Mouse (Mus musculus) testis, postnatal 14 days (tissue): Measurements from ENCODE around the gene Gm15517.
"Not testable (repeated sequence)": the region's sequence is repeated elsewhere in the genome, so short reads cannot be mapped to it uniquely, and the experiment has no call there.

Experiments used
- DNase-seq: peaks from one replicate; pipeline ENCODE4 v3.0.0; 2021; ENCODE audit warnings: low spot score

Gene Gm15517

DNA sequence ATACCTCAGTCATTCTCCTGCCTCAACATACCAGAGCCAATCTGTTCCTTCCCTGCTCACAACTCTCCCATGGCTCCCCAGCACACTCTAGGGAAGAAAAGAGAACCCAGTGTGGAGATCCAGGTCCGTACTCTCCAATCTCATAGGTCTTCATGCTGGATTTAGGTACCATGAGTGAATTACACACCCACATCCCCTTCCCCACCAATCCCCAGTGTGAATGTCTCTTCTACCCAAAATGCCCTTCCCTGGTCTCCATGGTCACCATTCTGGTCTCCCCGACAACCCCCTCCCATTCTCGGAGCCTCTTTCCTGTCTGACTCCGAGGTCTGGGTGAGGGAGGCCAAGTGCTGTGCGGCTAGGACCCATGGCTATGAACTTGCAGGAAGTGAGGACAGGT, at the start of gene Gm15517:
Gene Gm15517, plus strand, starts transcription at position 301 of the 400 bp plus-strand sequence.
- no peak for DNase-seq

DNA sequence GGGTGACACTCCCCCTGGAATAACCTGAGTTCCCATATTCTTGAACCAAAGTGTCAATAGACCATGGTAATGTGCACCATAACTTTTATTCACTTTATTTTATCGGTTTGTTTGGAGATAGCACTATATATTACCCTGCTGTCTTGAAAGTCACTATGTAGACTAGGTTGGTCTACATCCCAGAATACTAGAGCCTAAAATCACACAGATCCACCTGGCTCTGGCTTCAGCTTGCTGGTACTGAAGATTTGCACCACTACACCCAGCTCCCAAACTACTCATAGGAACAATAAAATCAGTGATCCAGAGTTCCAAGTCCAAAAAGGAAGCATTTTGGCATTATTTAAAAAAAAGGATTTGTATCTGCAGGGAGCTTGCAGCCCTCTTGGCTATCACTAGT, 45.6 kb upstream of the Gm15517 start, which contains the start of gene Klk1b5:
Gene Klk1b5, plus strand, starts transcription at position 301 of the 400 bp plus-strand sequence.
- DNase-seq = no peak

DNA sequence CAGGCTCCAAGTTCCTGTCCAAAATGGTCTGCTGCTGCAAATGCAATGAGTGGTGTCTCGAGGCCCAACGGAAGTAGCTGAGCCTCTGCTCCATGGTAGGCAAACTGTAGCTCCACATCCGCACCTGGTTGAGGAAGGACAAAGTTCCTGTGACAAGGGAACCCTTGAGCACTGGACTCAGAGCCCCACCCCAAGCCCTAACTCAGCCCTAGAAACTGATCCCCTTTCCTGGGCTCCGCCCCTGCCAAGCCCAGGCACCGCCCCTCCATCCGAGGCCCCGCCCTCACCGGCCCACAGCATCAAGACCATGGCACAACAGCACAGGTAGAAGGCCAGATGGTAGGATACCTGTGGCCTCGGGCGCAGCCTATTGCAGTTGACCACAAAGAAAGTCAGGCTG, 39.6 kb upstream of the Gm15517 start:
- not testable (repeated sequence) for DNase-seq

DNA sequence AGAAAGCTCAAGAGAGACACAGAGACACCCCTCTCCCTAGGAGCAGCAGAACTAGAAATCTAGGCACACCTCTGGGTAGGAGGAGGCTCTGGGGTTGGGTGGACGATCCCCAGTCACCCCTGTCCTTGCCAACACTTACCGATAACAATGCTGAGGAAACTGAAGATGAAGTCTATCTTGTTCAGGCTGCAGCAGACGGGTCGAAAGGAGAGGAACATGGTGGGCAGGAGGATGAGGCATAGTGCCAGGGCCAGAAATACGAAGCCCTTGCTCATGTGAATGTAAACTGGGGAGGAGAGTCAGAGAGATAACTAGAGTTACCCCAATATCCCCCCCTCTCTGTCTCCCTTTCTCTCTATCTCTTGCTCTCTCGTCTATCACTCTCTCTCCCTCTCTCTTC, 38.9 kb upstream of the Gm15517 start:
- DNase-seq = not testable (repeated sequence)

DNA sequence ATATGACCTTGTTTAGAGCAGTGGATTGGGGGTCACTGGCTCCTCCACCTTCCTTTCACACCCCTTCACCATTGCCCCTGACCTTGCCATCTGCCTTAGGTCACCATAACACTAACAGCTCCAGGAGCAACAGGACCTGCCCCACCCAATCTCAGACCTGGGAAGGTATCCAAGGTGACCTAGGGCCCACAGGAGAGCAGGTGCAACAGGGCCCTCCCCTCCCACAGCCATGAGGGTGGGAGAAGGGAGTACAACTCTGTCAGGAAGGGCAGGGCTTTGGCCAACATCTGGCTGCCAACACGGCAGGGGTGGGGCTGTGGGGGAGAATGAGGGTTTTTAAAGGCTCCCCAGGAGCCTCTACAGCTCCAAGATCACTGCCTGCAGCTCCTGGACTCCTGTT, 36.2 kb upstream of the Gm15517 start, which contains the start of gene Klk1:
Gene Klk1, plus strand, starts transcription at position 285 of the 400 bp plus-strand sequence.
- no peak for DNase-seq

DNA sequence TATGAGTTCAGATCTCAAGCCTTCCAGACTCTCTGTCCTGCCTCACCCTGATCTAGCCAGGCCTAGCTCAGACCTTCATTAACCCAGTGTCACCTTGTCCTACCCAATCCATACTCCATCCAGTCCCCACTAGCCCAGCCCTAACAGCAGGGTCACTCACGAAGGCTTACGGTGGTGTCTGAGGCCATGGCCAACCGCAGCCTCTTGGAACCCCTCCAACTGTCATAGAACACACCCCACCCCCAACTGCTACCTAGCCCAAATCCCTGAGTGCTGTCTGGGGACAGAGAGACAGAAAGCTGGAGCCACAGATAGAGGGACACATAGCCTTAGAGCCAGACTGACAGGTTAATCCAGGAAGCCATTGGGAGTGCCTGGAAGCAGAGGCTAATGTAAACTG, 25.3 kb upstream of the Gm15517 start, which contains the start of gene Gm36864:
Gene Gm36864, plus strand, starts transcription at position 269 of the 400 bp plus-strand sequence.
- no peak for DNase-seq

DNA sequence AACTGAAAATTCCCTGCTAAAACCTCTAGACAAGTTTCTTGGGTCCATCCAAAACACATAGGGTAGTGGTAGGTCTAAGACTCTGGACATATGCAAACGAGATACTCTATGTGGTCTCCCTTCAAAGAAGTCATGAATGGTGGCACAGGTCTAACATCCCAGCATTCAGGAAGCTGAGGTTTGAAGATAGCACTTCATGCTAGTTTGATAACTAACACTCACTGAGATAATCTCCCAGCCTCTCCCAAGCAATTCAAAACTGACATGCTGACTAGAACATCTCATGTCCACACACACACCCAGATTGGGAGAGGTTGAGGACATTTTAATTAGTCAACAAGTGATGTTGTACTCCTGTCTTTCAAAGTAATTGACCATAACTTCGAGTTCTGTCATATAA, 21.3 kb upstream of the Gm15517 start:
- no peak for DNase-seq

DNA sequence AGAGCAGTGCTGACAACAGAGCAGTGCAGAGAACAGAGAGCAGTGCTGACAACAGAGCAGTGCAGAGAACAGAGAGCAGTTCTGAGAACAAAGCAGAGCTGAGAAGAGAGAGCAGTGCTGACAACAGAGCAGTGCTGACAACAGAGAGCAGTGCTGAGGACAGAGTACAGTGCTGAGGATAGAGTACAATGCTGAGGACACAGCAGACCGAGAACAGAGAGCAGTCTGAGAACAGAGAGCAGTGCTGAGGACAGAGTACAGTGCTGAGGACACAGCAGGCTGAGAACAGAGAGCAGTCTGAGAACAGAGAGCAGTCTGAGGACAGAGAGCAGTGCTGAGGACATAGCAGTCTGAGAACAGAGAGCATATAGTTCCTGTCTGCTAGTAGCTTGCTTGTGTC, 20.5 kb upstream of the Gm15517 start:
- DNase-seq = no peak

DNA sequence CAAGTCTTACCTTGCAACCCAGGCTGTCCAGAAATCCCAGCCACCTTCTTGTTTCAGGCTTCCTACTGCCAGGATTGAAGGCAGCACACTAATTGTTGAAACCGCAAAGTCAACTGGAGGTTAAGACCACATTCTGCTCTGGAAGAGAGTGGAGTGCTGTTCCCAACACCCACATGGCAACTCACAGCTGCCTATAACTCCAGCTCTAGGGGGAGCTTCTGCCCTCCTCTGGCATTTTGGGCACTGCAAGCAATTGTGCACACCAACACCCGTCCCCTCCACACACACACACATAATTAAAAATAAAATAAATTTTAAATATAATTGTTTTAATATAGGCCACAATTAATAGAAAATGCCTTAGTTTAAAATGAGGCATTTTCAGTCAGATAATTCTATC, 20.1 kb upstream of the Gm15517 start:
- DNase-seq = no peak

DNA sequence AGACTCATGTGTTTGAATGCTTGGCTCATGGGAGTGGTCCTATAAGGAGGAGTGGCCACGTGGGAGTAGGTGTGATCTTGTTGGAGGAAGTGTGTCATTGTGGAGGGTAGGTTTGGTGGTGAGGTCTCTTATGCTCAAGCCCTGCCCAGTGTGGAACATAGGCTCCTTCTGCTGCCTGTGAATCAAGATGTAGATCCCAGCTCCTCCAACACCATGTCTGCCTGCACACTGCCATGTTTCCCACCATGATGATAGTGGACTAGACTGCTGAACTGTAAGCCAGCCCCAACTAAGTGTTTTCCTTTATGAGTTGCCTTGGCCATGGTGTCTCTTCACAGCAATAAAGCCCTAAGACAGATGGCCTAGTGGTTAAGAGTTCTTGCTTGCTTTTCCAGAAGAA, 17.2 kb upstream of the Gm15517 start:
- no peak for DNase-seq

DNA sequence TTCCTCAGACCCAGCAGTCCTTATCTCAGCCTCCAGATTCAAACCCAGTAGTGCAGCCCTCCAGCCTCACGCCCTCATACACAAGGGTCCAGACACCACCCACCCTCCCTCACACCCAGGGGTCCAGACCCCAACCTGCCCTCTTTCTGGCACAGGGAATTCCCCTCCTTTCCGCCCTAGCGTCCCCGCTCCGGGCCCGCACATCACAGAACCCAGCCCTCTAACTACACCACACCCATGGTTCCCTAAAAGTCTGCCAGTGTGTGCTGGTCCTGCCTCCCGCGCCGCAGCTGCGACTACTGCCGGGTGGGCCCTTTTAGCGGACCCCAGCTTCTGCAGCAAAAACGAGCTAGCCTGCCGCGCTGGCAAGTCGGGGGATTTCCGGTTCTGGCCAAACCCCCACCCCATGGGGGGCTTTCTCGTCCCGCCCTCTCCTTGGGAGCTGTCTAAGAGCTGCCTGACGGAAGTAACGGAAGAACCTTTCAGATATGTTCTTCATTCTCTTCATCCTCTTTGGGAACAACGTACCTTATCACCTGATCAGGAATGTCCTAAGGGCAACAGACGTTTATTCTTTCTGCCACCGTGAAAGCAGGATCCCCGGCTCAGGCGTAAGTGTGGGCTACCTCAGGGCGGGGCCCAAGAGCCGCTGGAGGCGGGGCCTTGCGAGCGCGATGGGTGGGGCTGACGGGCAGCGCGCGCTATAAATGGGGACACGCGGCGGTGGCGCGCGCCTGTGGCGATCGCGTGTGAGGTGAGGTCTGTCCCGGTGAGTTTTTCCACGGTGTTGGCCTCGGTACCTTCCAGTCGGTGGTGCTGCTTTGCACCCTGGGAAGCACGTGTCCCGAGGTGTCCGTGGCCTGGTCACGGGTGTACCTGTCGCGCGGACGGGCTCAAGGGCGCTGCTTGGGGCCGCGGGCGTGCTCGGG, 14.9 kb upstream of the Gm15517 start, which contains the start of the genes 1700028J19Rik and 2410002F23Rik:
Gene 1700028J19Rik, minus strand, starts transcription at position 641 of the 929 bp plus-strand sequence.
Gene 2410002F23Rik, plus strand, starts transcription at position 668 of the 929 bp plus-strand sequence.
- peak; percentile 91 for DNase-seq

DNA sequence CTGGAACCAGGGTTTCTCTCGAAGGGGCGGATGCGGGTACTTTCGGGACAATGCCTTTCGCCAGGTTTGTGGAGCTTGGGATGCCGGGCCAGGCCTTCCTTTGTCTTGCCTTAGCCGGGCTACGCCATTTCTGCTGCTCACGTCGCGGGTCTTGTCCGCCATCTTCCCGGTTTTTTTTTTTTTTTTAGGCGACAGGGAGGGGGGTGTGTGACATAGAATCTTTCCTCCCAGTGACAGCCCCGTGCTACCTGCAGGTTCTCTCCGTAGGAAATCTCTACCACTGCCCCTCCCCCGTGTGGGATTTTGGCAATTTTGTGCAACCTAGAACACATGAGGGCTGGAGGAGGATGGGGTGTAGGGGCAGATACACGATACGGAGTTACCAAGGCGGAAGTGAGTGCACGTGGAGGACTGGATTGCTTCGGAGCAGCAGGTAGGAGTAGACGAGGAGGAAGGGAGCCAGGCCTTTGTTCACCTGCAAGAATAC, 14.2 kb upstream of the Gm15517 start:
- DNase-seq = peak; percentile 73

DNA sequence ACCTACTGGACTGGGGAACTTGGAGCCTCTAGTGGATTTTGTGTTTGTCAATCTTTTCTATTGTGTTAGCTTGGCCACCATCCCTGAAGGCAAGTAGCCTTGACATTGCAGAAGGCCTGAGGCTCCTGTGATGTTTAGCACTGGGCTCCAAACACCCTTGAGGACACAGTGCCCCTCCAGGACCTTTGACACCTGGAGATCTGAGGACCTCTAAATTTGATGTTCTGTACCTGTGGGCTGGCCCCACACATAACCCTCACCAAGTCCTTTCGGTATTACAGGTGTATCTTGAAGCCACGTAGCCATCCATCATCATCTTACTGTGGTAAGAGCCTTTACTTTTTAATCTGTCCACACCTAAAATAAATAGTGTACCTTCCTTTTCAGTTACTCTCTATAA, 13.3 kb upstream of the Gm15517 start:
- no peak for DNase-seq

DNA sequence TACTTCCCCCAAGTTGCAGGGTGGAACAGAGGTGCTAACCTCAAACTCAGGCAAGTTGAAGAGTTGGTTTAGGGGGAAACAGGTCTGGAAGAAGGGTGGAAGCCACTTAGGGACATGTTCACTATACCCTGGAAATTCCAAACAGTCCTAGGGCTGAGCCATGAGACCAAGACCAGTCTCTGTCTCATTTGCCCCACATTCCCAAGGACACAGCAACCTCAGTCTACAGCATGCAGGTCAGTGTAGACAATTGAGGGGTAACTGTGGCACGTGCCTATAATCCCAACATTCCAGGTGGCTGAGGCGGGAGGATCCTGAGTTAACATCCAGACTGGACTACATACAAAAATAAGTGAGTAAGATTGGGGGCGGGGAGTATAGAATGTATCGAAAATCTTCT, 12.0 kb upstream of the Gm15517 start:
- DNase-seq = no peak

DNA sequence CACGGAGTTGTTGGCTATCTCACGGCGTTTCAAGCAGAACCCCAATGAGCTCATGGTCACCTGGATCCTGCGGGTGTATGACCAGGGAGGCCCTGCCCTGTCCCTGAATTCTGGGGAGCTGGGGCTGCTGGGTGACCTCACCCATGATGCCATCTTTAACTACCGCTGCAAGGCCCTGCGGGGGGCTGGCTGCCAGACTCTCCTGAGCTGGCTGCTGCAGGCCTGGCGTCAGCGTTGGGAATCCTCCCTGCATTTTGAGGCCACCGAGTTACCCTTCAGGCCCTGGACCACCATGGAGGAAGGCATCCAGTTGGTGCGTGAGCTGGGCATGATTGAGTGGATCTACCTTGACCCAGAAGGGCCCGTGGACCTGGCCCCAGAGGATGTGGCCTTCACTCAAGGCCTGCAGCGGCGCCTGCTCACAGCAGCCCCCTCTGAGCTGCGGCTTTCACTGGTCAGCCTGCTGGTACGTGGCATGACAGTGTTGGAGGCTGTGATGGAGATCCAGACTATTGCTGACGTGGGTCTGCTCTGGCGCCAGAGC, 10.4 kb upstream of the Gm15517 start:
- not testable (repeated sequence) for DNase-seq

DNA sequence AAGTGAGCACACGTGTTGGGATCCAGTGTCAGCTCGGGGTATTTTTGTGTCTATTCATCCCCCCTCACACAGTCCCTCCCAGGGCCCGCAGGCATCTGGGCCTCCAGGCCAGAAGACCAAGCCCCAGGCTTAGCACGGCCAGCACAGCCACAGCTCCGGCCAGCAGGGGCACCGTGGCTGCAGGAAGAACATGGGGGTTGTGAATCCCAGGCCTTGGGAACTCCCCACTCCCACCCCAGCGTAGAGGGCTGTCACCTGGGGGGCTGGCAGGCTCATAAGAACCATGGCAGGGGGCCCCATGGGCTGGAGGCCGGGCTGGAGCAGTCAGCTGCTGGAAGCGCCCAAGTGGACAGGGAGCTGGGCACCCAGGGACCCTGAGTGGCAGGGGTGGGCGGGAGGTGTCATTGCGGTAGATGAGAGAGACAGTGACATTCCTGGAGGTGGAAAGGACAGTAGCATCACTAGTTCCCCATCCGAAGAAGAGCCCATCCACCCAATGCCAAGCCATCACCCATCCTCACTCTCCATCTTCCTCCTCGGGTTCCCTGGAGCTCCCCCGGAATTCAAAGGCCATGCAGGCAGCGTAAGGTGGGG, 8.1 kb upstream of the Gm15517 start:
- no peak for DNase-seq

DNA sequence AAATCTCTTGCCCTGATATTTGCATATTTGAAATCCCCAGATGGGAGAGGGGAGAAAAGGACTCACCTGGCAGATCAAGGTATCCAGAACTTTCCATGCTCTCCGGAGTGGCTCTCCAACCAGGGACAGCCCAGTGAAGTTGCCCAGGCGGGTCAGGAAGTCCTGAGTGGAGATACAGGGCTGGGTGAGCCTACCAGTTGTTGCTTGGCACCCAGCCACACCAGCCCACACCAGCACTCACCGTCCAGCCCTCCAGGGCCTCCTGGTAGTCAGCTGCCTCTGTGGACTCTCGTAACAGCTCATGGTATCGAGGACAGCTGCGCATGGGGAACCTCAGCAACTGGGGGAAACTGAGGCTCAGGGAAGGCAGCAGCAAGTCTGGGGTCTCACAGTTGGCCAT, 6.3 kb upstream of the Gm15517 start:
- DNase-seq = no peak

DNA sequence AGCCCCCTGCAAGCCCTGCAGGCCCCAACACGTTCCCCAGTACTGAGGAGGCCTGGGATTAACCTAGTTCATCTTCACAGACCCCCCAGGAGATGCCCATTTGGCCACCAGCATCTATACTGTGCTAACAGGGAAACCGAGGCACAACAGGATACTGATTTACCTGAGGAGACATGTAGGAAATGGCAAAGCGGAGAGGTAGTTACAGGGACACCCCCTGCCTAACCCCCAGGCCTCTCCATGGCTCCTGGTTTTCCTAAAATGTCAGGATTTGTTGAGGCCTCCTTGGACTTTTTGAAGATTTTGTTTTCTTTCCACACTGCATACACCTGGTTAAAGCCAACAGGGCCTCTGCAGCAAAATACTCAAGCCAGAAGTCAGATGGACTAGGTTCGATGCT, 4.0 kb upstream of the Gm15517 start, which contains the start of gene Acp4:
Gene Acp4, minus strand, starts transcription at position 101 of the 400 bp plus-strand sequence.
- DNase-seq = no peak

DNA sequence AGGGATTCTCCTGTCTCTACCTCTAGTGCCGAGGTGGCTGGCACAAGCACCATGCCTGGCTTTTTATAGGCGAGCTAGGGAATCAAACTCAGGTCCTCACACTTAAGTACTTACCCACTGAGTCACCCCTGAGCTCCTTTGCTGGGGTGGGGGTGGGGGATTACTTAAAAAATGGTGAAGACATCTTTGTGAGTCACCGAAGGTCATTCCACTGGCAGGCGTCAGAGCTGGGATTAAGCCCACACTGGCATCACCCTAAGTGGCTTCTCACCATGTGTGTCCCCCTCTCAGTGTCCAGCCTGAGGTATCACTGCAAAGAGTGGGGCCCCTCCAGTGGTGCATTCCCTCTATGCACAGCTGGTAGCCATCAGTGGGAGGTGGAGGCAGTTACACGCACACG, 837 bp upstream of the Gm15517 start:
- DNase-seq = no peak

DNA sequence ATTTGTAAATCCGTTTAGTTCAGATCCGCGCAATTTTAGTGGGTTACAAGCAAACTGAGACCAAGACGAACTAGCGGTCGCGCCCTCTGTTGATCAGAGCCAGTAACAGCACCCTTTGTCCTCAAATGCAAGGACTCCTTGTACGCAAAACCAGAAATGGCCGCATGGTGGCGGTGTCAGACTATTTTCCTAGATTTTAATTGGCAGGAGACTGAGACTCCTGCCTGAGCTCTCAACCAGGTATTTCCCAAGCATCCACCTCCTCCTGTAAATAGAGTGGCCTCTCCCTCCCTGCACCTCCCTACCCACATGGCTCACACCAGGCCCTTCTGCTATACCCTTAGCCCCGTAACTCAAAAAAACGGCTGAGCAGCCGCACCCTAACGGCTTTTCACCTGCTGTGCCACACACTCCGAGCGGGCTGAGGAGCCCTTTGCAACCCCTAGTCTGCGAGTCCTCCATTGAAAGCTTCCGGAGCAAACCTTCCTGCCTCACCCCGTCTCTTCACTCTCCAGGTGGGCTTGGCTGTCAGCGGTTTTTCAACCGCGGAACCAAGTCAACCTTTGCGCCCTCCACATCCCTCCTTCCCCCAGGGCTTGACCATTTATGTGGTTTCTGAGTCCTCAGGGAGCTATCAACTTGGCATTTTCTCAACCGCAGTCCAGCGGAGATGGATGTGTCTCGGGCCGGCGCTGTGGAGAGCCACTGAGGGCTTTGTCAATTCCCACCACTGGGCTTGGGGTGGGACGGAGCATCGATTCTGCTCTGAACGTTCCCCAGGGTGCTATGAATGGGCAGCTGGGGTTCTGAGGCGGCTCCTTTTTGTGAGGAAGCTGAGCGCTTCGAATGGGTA, 1.8 kb downstream of the Gm15517 start:
- peak; percentile 88 for DNase-seq

DNA sequence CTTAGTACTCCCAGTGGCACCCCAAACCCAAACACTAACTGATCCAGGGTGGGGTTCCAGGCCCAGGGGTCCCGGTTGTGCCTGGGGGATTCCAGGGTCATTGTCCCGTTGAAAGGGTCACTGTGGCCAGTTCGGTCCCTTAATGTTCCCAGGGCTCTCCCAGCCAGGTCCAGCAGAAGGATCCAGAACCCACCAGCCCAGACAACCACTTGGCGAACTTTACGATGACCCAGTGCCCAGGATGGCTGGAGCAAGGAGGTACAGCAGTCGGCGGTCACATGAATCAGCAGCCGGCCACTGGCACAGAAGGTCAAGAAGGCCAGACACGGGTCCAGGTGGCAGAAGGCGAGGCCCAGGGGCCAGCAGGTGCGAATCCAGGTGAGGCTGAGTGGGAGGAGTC, 6.9 kb downstream of the Gm15517 start:
- no peak for DNase-seq
